Mouse (Mus musculus) NIH3T3 (cell line): ENCODE results near the gene Nop58.
A peak's percentile ranks its signal among the peaks of the same experiment; 100 is the strongest.
"Not testable (repeated sequence)": the region's sequence is repeated elsewhere in the genome, so short reads cannot be mapped to it uniquely, and the experiment has no call there.

Experiments
- DNase-seq: peaks from one replicate; pipeline ENCODE4 v3.0.0-alpha.2; 2012; ENCODE audit warnings: low read depth

Nop58 gene

DNA sequence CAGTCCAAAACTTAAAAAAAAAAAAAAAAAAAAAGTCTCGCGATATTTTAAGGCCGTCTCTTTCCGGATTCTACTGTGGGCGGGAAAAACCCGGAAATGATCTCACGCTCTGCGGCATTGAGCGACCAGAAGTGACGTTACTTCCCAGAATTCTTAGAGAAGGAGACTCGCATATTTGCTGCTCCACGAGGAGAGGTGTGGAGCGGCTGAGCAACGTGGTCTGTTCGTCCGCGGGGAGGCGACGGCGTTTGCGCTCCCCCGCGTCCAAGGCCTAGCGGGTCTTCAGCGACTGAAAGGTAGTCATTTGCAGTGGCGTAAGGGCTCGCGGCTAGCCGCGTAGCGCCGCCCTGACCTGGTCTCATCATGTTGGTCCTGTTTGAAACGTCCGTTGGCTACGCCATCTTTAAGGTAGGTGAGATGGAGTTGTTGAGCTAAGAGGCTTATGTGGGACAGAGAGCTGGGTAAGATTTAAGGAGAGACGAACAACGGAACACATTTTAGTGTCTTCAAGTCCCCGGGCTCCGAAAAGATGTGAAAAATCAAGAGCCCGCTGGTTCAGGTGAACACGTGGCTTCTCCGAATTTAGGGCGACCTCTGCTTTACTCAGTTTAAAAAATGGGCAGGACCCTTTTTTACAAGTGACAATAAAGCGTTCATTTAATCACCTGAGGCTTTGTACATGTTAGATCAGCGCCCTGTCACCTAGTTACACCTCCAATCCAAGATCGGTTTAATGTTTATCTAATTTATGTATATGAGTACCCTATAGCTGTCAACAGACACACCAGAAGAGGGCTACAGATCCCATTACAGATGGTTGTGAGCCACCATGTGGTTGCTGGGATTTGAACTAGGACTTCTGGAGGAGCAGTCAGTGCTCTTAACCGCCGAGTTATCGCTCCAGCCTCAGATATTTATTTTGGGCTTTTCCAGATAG, at the start of gene Nop58:
Gene Nop58 (plus strand): TSS at position 153 of the 937 bp plus-strand sequence.
- DNase-seq = peak; percentile 97

DNA sequence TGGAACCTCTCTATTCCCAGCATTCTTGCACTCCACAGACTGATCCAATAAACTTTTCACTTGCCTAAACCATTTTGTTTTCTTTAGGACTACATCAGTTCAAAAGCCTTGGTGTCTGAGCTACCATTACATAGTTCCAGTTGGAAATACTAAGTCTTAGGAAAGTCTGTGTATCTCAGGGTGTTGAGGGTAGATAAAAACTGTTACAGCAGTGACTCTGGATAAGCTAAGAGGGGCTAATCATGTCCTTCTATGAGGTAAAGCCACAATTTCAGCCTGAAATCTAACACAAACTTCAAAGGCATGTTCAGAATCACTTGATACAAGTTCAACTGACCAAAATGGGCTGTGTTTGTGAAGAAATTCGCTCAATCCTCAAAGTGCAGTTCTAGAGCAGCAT, 48.4 kb upstream of the Nop58 start:
- no peak for DNase-seq

DNA sequence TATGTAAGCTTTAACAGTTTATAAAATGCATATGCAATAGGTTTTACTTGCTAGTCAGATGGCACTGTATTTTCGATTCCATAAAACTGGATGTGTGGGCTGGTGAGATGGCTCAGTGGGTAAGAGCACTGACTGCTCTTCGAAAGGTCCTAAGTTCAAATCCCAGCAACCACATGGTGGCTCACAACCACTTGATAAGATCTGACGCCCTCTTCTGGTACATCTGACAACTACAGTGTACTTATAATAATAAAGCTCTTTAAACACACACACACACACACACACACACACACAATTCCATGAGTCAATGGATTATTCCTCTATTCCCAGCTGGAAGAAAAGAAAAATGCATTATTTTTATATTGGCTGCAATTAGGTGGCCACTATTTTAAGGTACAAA, 46.4 kb upstream of the Nop58 start:
- peak; percentile 33 for DNase-seq

DNA sequence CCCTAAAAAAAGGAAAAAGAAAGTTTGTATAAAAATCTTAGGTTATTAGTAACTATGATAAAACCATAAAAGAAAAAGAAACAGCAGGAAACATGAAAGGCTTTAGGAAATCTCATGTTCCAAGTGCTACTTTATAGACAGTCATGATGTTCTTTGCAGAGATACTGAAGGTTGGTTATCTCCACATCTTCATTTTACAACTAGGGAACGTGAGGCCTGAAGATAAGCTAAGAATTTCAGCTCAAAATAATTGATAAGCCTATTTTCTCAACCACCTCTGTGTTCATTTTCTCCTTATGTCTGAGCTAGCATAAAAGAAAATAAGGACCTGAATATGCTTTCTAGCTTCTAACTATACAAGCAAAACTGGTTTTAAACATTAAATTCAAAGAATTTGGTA, 42.3 kb upstream of the Nop58 start:
- no peak for DNase-seq

DNA sequence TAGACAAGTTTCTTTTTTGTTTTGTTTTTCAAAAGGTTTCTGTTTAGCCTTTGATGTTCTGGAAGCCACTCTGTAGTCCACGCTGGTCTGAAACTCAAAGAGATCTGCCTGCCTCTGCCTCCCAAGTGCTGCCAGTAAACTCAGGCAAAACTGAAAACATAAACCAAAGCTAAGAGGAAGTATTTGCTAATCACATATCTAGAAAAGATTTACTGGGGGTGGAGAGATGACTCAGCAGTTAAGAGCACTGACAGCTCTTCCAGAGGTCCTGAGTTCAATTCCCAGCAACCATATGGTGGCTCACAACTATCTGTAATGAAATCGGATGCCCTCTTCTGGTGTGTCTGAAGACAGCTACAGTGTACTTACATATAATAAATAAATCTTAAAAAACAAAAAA, 38.3 kb upstream of the Nop58 start:
- DNase-seq = not testable (repeated sequence)

DNA sequence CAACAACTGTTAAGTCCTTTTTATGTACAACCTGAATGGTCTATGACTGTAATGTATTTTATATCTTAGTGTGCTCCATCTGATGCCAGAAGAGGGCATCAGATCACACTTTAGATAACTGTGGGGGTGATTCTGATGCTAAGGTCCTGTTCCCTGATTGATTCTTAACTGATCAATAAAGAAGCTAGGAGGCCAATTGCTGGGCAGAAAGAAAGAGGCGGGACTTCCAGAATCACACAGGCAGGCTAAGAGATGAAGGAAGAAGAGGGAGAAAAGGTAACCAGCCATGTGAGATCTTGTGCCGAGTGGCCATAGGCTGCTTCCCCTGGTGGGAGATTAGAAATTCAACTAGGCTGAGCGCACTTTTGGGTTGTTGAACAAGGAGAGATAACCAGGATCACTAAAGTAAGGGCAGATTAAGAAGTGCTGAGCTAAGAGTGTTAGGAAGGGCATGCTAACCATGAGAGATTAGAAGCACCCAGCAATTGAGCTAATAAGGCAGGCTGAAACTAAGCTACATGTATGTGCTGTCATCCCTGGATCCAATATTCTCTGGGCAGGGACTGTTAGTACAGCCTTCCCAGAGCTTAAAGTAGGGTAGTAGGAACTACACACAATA, 33.5 kb upstream of the Nop58 start:
- DNase-seq = no peak

DNA sequence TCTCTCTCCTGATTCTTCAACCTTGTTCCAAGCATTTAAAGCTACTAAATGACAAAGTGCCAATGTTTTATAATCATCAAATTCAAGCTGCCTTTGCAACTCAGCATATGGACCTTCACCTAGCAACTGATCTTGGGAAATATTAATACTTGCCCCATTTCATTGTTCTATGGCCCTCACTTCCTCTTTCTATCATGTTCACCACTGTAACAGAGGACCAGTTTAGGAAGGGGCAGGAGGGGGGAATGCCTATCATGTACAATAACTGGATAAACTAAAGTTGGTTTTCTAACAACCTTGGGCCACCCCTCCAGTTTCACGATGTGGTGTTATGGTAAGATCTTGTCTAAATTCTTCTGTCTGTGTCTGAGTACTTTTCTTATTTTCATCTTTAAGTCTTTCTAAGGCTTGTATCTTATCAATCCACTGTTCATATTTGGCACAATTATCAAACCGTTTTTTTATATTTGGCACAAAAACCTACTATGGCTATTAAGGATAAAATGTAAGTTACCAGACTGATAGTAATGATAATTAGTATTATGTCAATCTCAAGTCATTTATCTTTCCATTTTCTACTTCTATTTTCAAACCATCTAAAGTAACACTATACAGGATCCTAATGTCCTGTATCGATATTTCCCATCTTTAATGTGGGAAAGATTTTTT, 31.4 kb upstream of the Nop58 start:
- DNase-seq = no peak

DNA sequence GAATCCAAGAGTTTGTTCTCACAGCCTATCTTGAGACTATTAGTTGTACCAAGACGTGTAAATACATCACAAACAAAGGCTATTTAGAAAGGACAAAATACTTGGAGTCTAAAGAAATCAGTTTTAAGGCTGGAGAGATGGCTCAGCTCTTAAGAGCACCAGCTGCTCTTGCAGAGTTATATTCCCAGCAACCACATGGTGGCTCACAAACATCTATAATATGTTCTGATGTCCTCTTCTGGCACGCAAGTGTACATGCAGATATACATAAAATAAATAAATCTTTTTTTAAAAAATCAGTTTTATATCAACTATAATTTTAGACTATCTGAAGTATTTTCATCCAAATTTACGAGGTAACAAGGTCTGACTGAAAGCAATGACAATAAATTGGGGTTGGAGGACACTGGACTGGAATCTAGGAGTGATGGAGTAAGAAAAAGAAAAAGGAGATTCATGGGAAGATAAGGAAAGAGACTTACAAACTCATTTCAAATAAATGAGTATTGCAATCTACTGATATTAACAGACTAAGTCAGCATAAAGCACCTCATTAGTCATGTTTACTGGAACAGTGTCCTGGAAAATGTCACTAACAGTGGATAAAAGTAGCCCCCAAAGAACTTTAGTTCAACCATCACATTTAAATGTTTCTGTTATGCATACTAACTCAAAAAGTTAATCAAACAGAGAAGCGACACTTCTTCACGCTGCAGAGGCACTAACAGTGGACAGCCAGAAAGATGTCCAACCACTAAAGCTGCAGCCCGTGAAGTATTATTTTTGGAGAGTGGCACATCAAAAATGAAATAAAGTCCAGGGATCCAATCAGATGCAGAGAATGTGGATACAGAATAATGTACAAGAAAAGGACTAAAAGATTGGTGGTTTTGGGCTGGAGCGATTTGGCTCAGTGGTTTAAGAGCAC, 28.3 kb upstream of the Nop58 start:
- DNase-seq = peak; percentile 22

DNA sequence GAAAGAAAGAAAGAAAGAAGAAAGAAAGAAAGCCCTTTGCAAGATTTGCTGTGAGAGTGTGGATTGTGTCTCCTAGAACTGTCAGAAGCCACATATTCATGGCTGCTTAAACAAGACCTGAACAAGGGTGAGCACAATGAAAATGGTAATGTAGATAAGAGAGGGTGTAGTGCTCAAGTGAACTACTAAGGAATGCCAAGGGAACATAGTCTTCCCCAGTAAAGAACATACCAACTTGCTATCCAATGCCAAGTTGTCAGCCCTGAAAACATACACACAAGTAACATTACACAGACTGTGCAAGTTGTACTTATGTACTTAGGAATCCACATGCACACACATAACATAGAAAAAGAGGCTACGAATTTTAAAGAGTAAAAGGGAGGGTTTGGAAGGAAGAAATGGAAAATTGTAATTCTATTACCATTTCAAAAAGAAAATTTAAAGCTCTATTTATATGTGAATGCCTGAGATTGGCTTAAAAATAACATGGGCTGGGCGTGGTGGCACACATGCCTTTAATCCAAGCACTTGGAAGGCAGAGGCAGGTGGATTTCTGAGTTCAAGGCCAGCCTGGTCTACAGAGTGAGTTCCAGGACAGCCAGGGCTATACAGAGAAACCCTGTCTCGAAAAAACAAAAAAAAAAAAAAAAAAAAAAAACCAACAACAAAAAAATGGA, 21.2 kb upstream of the Nop58 start:
- no peak for DNase-seq

DNA sequence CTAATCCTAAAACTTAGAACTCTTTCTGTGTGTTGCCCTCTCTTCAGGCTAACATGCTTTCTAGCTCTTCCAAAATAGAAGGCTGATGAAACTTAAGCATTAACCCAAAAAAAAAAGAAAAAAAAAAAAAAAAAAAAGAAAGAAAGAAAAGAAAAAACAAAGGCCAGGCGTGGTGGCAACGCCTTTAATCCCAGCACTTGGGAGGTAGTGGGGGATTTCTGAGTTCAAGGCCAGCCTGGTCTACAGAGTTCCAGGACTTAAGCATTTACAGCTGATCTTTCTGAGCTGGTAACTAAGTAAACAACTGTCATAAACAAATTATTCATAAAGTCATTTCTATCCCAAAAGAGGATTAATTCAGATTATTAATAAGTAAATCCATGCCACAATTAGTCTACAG, 15.9 kb upstream of the Nop58 start:
- no peak for DNase-seq

DNA sequence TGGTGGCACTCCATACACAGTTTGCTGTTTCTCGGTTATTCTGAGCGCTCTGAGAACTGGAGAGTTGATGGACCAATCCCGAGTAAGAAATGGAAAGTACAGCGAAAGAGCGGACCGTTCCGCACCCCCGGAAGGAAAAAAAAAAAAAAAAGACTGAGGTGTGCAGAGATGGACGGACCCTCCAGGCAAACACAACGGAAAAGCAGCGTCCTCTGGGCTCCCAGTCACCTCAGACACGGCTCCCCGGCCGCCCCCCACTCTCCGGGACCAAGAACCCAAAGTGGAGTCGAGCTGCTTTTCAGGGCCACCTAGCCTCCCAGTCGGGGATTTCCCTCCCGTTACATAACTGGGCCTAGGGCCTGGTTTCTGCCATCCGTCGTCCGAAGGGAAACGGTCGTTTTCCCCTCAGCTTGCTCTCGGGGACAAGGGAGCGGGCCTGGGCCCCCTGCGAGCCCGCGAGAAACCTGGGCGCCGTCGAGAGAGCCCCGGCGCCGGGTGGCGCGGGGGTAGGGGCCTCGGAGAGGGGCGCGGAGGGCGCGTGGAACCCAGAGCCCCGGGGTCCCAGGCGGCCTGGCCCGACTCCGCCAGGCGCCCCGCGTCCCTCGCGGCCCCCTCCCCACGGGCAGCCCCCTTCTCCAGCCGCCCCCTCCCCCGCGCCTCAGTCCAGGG, 14.7 kb upstream of the Nop58 start:
- DNase-seq = peak; percentile 62

DNA sequence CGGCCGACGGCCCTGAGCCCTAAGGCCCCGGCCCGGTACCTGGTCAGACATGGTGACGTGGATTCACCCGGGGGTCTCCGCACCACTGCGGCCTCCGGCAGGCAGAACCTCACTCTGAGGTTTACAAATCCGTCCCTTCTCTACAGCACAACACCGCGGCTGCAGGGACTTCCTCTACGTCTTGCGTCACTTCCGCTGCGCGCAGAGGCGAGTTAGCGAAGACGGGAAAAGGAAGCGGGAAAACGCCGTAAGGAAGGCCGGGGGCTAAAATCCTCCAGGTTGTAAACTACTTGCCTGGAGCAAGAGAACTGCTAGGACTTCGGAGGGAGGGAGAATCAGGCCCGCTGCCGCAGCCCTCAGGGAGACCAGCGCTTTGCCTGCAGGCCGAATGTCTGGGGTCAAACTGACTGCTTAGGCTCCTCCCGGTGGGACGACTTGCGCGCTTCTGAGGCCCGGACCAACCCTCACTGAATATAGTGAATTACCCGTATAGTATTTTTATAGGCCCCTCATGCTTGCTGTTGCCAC, 14.1 kb upstream of the Nop58 start, which contains the start of gene Sumo1:
Gene Sumo1 (minus strand): TSS at position 194 of the 528 bp plus-strand sequence.
- DNase-seq = peak; percentile 92

DNA sequence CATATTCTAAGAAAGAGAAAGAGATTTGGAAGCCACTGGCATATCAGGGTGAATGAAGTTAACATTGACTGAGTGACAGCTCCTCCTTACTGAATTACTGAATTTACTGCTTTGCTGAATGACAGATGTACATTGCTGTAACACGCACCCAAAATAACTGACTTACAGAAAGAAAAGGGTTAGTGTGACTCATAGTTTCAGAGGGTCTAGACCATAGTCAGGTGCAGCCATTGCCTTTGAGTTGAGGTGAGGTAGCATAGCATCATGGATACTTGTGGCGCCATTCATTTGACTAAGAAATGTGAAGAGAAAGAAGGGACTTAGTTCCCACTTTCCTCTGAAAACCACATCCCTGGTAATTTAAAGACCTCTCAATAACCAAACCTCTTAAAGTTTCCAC, 11.1 kb upstream of the Nop58 start:
- no peak for DNase-seq

DNA sequence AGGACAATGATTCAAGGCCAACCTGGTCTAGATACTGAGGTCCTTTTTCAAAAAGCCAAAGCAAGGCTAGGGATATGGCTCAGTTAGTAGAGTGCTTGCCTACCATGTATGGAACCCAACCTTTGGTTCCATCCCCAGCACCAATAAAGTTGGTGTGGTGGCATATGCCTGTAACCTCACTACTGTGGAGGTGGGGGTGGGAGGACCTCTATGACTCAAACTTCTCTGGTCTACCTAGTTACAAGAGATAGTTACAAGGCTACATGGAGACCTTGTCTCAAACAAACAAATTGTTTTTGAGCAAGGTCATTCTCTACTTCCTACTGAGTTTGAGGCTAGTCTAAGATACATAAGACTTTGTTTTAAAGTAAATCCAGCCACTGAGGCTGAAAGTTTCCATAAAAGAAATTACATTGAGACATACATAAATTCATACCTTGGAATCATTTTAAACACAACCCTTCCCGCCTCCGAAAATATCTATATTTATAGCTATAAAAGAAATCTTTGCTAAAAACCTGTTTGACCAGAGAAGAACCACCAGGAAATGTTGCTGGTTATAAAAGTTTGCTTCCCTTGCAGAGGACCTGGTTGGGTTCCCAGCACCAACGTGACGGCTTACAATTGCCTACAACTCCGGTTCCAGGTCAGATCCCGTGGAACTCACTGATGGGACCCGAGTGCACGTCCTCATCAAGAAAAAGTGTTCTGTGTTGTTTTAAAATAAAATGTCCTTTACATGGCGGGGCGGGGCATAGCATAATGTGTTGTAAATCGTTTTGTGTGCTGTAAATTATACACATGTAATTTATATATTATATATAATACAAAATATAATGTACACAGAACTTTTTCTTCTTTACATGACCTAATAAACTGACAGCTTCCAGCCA, 599 bp upstream of the Nop58 start:
- DNase-seq = peak; percentile 11

DNA sequence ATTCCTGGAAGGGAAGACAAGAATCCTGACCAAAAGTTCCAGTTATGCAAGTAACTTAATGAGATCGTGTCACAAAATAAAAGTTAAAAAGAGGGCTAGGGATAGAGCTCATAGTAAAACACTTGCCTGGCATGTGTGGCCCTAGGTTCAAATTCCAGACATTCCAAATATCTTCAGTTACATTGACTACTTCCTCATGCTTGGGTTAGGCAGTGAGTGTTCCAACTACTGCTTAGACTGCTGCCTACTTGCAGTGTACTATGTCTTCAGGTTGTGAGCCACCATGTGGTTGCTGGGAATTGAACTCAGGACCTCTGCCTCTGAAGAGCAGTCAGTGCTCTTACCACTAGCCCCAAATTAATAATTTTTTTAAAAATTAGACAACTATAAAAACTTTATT, 2.7 kb downstream of the Nop58 start:
- DNase-seq = peak; percentile 16

DNA sequence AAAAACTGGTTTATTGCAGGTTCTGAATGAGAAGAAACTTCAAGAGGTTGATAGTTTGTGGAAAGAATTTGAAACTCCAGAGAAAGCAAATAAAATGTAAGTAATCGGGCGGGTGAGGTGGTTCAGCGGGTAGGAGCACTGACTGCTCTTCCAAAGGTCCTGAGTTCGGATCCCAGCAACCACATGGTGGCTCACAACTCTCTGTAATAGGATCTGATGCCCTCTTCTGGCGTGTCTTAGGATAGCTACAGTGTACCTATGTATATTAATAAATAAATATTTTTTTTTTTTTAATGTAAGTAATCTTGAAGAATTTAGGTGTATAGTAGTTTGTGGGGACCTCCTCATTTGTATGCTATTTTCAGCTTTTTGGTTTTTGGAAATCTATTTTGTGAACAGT, 5.7 kb downstream of the Nop58 start:
- peak; percentile 34 for DNase-seq

DNA sequence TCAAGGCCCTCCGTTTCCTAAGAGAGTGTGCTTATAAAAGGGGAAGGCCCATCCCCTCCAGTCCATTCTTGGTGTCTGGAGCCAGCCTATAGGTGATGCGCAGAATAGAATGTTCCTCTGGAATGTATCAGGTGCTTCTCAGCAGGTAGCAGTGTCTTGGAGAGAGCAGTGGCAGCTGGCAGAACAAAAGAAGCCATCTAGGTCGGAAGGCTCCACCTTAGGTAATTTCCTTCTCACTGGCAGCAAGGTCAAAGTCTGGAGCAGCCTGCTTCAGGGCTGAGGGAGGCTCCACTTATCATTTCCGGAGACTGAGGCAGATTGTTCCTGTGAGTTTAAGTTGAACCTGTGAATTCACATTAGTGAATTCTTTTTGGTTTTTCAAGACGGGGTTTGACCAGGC, 13.0 kb downstream of the Nop58 start:
- no peak for DNase-seq

DNA sequence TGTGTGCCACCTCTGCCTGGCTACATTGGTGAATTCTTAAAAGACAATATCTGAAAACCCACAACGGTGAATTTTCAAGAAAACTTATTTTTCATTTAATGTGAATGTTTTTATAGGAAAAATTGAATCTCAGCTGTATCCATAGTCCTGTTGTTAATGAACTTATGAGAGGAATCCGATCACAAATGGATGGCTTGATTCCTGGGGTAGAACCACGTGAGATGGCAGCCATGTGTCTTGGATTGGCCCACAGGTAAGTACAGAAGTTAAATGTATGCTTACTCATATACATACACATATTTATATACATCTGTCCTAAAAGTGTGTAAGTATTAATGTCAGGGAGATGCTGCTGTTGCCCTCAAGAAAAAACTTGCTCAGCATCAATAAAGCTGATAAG, 13.4 kb downstream of the Nop58 start:
- no peak for DNase-seq

DNA sequence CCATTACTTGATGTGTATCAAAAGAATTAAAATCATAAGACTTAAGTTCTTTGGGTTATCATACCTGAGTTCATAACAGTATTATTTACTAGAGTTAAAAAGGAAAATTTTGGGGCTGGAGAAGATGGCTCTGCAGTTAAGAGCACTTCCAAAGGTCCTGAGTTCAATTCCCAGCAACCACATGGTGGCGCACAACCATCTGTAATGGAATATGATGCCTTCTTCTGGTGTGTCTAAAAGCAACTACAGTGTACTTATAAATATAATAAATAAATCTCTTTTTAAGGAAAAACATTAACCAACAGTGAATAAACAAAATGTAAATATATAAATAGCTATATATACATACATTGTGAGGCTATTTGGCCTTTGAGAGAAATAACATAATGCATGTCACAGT, 17.0 kb downstream of the Nop58 start:
- DNase-seq = peak; percentile 58
